Mouse (Mus musculus) liver, embryonic 14.5 days (tissue): ENCODE data around the gene Olfr250. TPM values are rescaled to one million over a fixed set of nuclear protein-coding genes. Genes with fewer than 3 reads are reported as not detected.
"Not testable (repeated sequence)": the region's sequence is repeated elsewhere in the genome, so short reads cannot be mapped to it uniquely, and the experiment has no call there.

Experiments used
- ATAC-seq: fragments of 200-750 bp; cut with Nextera tagmentation; 2 replicates; pipeline ENCODE4 v1.8.0; 2017; ENCODE audit warnings: moderate number of reproducible peaks, mild to moderate bottlenecking, moderate library complexity; ENCODE audit not compliant: insufficient read depth
- DNase-seq, 3 experiments: peaks; one replicate each; pipeline ENCODE4 v3.0.0-alpha.2; 2012 to 2013; ENCODE audit warnings: low read depth in 3 of 3, low spot score in 3 of 3
- H3K27ac ChIP-seq: fragments of 300-500 bp; sonication (generic); 2 replicates; pipeline ENCODE4 v1.5.1; 2014; ENCODE audit warnings: moderate library complexity, mild to moderate bottlenecking, control low read depth, inconsistent platforms
- H3K27me3 ChIP-seq: fragments of 300-500 bp; sonication (generic); 2 replicates; pipeline ENCODE4 v1.6.1; 2014; ENCODE audit warnings: mild to moderate bottlenecking, low read length, moderate library complexity; ENCODE audit not compliant: control insufficient read depth, insufficient read depth
- H3K36me3 ChIP-seq: fragments of 300-500 bp; sonication (generic); replicated peaks from 2 replicates; pipeline ENCODE4 v1.6.1; 2014; ENCODE audit warnings: low read depth; ENCODE audit not compliant: control insufficient read depth, insufficient read depth
- H3K4me1 ChIP-seq, 2 experiments: fragments of 200-500 bp in 1 of 2; fragments of 300-500 bp in 1 of 2; sonication (generic) in 1 of 2; replicated peaks; 2 replicates each; pipeline ENCODE4 v1.6.1; 2012 to 2014; ENCODE audit warnings: antibody characterized with exemption in 1 of 2, inconsistent platforms in 1 of 2, low read length in 1 of 2; ENCODE audit not compliant: control insufficient read depth in 2 of 2, insufficient read depth in 2 of 2
- H3K4me2 ChIP-seq: fragments of 300-500 bp; sonication (generic); 2 replicates; pipeline ENCODE4 v1.6.1; 2014; ENCODE audit warnings: low read depth, mild to moderate bottlenecking, control low read depth, moderate library complexity
- H3K4me3 ChIP-seq, 2 experiments: fragments of 200-500 bp in 1 of 2; fragments of 300-500 bp in 1 of 2; sonication (generic) in 1 of 2; 2 replicates each; pipeline ENCODE4 v1.5.1; 2012 to 2014; ENCODE audit warnings: low read depth in 2 of 2, low read length in 2 of 2, mild to moderate bottlenecking in 2 of 2, control low read depth in 1 of 2, inconsistent platforms in 1 of 2, moderate library complexity in 1 of 2; ENCODE audit not compliant: insufficient read depth in 1 of 2
- H3K9ac ChIP-seq: fragments of 300-500 bp; sonication (generic); replicated peaks from 2 replicates; pipeline ENCODE4 v1.6.1; 2014; ENCODE audit warnings: mild to moderate bottlenecking, control low read depth, moderate library complexity
- H3K9me3 ChIP-seq: fragments of 300-500 bp; sonication (generic); 2 replicates; pipeline ENCODE4 v1.6.1; 2016; ENCODE audit warnings: low read length, mixed read lengths; ENCODE audit not compliant: control insufficient read depth
- CTCF ChIP-seq: IDR thresholded peaks from 2 replicates; pipeline ENCODE4 v1.5.1; 2016; ENCODE audit warnings: antibody characterized with exemption, low read depth, control low read depth
- EP300 ChIP-seq: IDR thresholded peaks from 2 replicates; pipeline ENCODE4 v1.6.1; 2016; ENCODE audit warnings: antibody characterized with exemption, low read depth
- WGBS: fragments of 180-500 bp; shearing (Covaris S2); extraction: QIAGEN DNeasy Blood & Tissue Kit; methylation state at CpG from one replicate; pipeline ENCODE4 v1.1.7; 2014; ENCODE audit not compliant: insufficient replicate concordance; 5-methylcytosine and 5-hydroxymethylcytosine counted together
- polyA plus RNA-seq, 2 experiments: library from polyadenylated mRNA; depleted of rRNA in 1 of 2; stranded (reverse) in 1 of 2; unstranded in 1 of 2; fragments of >200 nt; fragmentation: Nextera tagmentation in 1 of 2; extraction: Ambion mirVana in 1 of 2; gene quantifications; 2 replicates each; pipeline versions ENCODE4 v1.2.1 to v1.2.3; 2012 to 2014

Olfr250 gene
- polyA plus RNA-seq (2012; rRNA removed) (not detected in 2 replicates), polyA plus RNA-seq (2014; fragmentation: Nextera tagmentation; extraction: Ambion mirVana) (not detected in 2 replicates)

- Histone ChIP-seq H3K4me2 (no peak within 1 kb of the TSS), H3K27me3 (no peaks in the 10 kb centered on the region), H3K9ac (no peak within 1 kb of the TSS), H3K4me1 (no peaks in the 10 kb centered on the region), H3K36me3 (no peaks in the 10 kb centered on the region), H3K9me3 (no peaks in the 10 kb centered on the region), H3K4me3 (no peak within 1 kb of the TSS), H3K27ac (no peak within 1 kb of the TSS)
- DNase-seq (no peak), ATAC-seq (no peak)
- TF ChIP-seq EP300 (no peak), CTCF (no peak)
- WGBS = 61% methylated on average over 2 of the region's 2 CpGs
Observed at GRCm38 (mm10) chr9:38366596-38366995, at the start of gene Olfr250. Gene Olfr250, plus strand, starts transcription at chr9:38366896.

- ATAC-seq (no peak), DNase-seq (no peak)
- Histone ChIP-seq H3K9ac (no peak within 1 kb of the TSS), H3K4me3 (no peak within 1 kb of the TSS), H3K4me1 (no peaks in the 10 kb centered on the region), H3K9me3 (no peaks in the 10 kb centered on the region), H3K27me3 (no peaks in the 10 kb centered on the region), H3K4me2 (no peak within 1 kb of the TSS), H3K36me3 (no peaks in the 10 kb centered on the region), H3K27ac (no peak within 1 kb of the TSS)
- no peak for TF ChIP-seq EP300
- 46% methylated on average over 3 of the region's 3 CpGs for WGBS
Observed at GRCm38 (mm10) chr9:38328760-38329159, 37.9 kb upstream of the Olfr250 start, which contains the start of gene Olfr25. Gene Olfr25, plus strand, starts transcription at chr9:38329060.

- no peak for TF ChIP-seq EP300
- no peak for TF ChIP-seq CTCF
- no peaks in the 10 kb centered on the region for H3K36me3 ChIP-seq
- no peak within 1 kb of the TSS for H3K4me2 ChIP-seq
- no peaks in the 10 kb centered on the region for H3K27me3 ChIP-seq
- DNase-seq (no peak), ATAC-seq (no peak)
- no peak within 1 kb of the TSS for H3K9ac ChIP-seq
- no peak within 1 kb of the TSS for H3K4me3 ChIP-seq
- no peak within 1 kb of the TSS for H3K27ac ChIP-seq
- no peaks in the 10 kb centered on the region for H3K9me3 ChIP-seq
- 79% methylated on average over 4 of the region's 4 CpGs for WGBS
- H3K4me1 ChIP-seq = no peaks in the 10 kb centered on the region
Observed at GRCm38 (mm10) chr9:38348111-38348510, 18.6 kb upstream of the Olfr250 start, which contains the start of gene Olfr898. Gene Olfr898, plus strand, starts transcription at chr9:38348411.

- Histone ChIP-seq H3K36me3 (no peaks in the 10 kb centered on the region), H3K9me3 (no peaks in the 10 kb centered on the region), H3K27me3 (no peaks in the 10 kb centered on the region), H3K4me3 (no peak within 1 kb of the TSS), H3K4me2 (no peak within 1 kb of the TSS), H3K4me1 (no peaks in the 10 kb centered on the region), H3K9ac (no peak within 1 kb of the TSS), H3K27ac (no peak within 1 kb of the TSS)
- 27% methylated on average over 2 of the region's 2 CpGs for WGBS
- DNase-seq (no peak), ATAC-seq (no peak)
- TF ChIP-seq CTCF (no peak), EP300 (no peak)
Observed at GRCm38 (mm10) chr9:38376786-38377185, 10.1 kb downstream of the Olfr250 start, which contains the start of gene Olfr251. Gene Olfr251, plus strand, starts transcription at chr9:38377086.

- Histone ChIP-seq H3K4me1 (no peaks in the 10 kb centered on the region), H3K9me3 (no peaks in the 10 kb centered on the region), H3K4me3 (no peak within 1 kb of the TSS), H3K27me3 (no peaks in the 10 kb centered on the region), H3K9ac (no peak within 1 kb of the TSS), H3K4me2 (no peak within 1 kb of the TSS), H3K36me3 (no peaks in the 10 kb centered on the region), H3K27ac (no peak within 1 kb of the TSS)
- DNase-seq (no peak), ATAC-seq (no peak)
- no peak for TF ChIP-seq CTCF
- TF ChIP-seq EP300 = no peak
- 63% methylated on average over 1 of the region's 1 CpGs for WGBS
Observed at GRCm38 (mm10) chr9:38401398-38401797, 34.7 kb downstream of the Olfr250 start, which contains the start of gene Olfr147. Gene Olfr147, plus strand, starts transcription at chr9:38401698.

- not testable (repeated sequence) for H3K9ac ChIP-seq, DNase-seq, H3K27ac ChIP-seq, H3K36me3 ChIP-seq, H3K4me1 ChIP-seq, H3K27me3 ChIP-seq, H3K4me2 ChIP-seq, H3K9me3 ChIP-seq, H3K4me3 ChIP-seq, ATAC-seq
- WGBS = 81% methylated on average over 3 of the region's 3 CpGs
Observed at GRCm38 (mm10) chr9:38407502-38407901, 40.8 kb downstream of the Olfr250 start.

- ATAC-seq, DNase-seq, H3K36me3 ChIP-seq, H3K9me3 ChIP-seq, H3K4me1 ChIP-seq, H3K27me3 ChIP-seq, H3K9ac ChIP-seq, H3K27ac ChIP-seq, H3K4me3 ChIP-seq, H3K4me2 ChIP-seq: not testable (repeated sequence)
- WGBS = 82% methylated on average over 14 of the region's 14 CpGs
Observed at GRCm38 (mm10) chr9:38413502-38413901, 46.8 kb downstream of the Olfr250 start.
